Mouse (Mus musculus): ENCODE results near the gene Lrp6. TPM values are rescaled to one million over a fixed set of nuclear protein-coding genes. Genes with fewer than 3 reads are reported as not detected.
A peak's percentile ranks its signal among the peaks of the same experiment; 100 is the strongest.

Lrp6 gene
- total and polyA plus RNA-seq, 3 experiments, result 16.5 to 50.0 (median 48.7) TPM

DNA sequence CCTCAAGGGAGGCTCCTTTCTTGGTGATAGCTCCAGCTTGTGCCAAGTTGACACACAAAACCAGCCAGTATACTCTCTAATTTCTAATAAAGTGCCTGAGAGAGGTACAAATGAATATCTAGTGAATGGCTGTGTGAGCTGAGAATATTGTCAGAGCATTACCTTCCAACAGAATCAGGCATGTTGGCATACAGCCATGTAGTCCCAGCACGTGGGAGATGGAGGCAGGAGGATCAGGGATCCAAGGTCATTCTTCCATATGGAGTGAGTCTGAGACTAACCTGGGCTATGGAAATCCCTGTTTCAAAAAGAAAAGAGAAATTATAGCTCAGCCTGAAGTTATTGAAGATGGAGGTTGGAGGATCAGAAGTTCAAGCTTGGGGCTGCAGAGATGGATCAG is 32.5 kb upstream of the Lrp6 start:
- H3K4me1 ChIP-seq (ENCODE audit: control insufficient read depth, insufficient read depth, low read length), result peaks cover 3% of the 10 kb centered on the region
- no peaks in the 10 kb centered on the region for H3K36me3 ChIP-seq (ENCODE audit: control insufficient read depth, insufficient read depth, low read length)
- intact Hi-C loops (cut with DNase I), result no loop called here
- no peaks in the 10 kb centered on the region for H3K27me3 ChIP-seq (ENCODE audit: control insufficient read depth, insufficient read depth, low read length)
- no peak overlapping the region for H3K27ac ChIP-seq
- DNase-seq, result no peak
- H3K9ac ChIP-seq (ENCODE audit: low read depth, low read length), result no peak overlapping the region
- H3K79me2 ChIP-seq (replicated peaks; ENCODE audit: control insufficient read depth, insufficient read depth, low read length), result no peaks in the 10 kb centered on the region
- no peak overlapping the region for H3K4me3 ChIP-seq
- WGBS, result 53% methylated on average over 1 of the region's 1 CpGs
- TF ChIP-seq CTCF (IDR thresholded peaks at IDR 0.05), result no peak
- no peak for TF ChIP-seq EP300 (IDR thresholded peaks at IDR 0.05; ENCODE audit: insufficient read depth, low read depth, low read length)
- TF ChIP-seq POLR2A (IDR thresholded peaks at IDR 0.05; ENCODE audit: insufficient read depth, low read depth, low read length), result no peak

DNA sequence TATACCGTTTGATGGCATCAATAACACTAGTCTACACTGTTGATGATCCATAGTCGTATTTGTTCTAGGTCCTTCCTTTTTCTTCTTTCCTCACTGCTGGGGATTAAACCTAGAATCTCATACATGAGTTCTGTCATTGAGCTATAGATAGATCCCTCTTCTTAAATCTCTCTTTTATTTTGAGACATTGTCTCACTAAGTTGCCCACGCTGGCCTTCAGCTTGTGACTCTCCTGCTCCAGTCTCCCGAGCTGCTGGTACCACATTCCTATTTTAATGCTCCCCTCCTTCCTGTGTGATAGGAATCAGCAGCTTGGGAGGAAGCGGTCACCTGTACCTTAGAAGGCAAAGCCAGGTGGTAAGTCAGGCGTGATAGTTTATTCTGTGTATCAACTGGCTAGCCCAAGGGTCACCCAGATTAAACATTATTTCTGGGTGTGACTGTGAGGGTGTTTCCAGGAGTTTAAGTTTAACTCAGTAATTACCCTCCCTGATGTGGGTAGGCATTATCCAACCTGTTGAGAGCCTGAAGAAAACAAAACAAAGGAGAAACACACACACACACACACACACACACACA is 31.0 kb upstream of the Lrp6 start:
- no peaks in the 10 kb centered on the region for H3K36me3 ChIP-seq (ENCODE audit: control insufficient read depth, insufficient read depth, low read length)
- no peak overlapping the region for H3K4me3 ChIP-seq
- no peaks in the 10 kb centered on the region for H3K79me2 ChIP-seq (replicated peaks; ENCODE audit: control insufficient read depth, insufficient read depth, low read length)
- intact Hi-C loops (cut with DNase I), result no loop called here
- WGBS, result 89% methylated on average over 6 of the region's 6 CpGs
- no peak for DNase-seq
- H3K27ac ChIP-seq, result no peak overlapping the region
- H3K9ac ChIP-seq (ENCODE audit: low read depth, low read length), result no peak overlapping the region
- no peaks in the 10 kb centered on the region for H3K27me3 ChIP-seq (ENCODE audit: control insufficient read depth, insufficient read depth, low read length)
- TF ChIP-seq CTCF (IDR thresholded peaks at IDR 0.05), result no peak
- TF ChIP-seq POLR2A (IDR thresholded peaks at IDR 0.05; ENCODE audit: insufficient read depth, low read depth, low read length), result no peak
- no peak for TF ChIP-seq EP300 (IDR thresholded peaks at IDR 0.05; ENCODE audit: insufficient read depth, low read depth, low read length)
- H3K4me1 ChIP-seq (ENCODE audit: control insufficient read depth, insufficient read depth, low read length), result peaks cover 3% of the 10 kb centered on the region

DNA sequence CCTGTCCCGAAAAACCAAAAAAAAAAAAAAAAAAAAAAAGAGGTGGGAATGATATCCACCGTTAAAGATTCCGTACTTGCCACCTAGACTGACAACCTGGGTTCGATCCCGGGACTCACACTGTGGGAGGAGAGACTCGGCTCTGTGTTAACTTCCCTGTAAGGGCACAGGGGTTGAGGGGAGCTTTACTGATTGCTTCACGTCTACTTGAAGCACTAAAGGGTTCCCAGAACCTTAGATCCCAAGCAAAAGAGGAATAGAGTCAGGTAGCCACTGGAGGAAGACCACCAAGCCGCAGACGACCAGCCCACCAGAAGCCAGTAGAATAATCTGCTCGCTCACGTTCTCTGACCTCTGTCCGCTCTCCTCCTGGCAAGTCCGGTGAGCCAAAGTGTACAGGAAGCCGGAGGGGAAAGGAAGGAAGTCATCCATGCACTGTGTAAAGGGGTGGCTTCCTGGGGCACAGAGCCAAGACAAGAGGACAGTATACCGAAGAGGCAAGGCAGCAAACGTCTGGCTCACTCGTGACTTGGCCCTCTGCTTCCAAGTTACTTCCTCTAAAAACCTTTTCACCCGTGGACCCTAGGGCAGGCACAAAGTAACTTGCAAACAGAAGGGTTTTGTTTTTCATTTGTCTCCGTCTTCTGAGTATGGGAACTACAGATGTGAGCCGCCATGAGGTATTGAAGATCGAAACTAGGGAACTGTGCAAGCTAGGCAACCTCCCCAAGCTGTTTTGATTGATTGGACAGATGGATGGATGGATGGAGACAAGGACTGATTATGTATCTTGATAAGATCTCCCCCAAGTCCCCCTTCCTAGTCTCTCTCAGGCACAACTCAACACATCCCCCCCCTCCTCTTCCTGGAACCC is 28.0 kb upstream of the Lrp6 start:
- Histone ChIP-seq H3K36me3 (ENCODE audit: control insufficient read depth, insufficient read depth, low read length) (no peaks in the 10 kb centered on the region), H3K4me1 (ENCODE audit: control insufficient read depth, insufficient read depth, low read length) (peaks cover 3% of the 10 kb centered on the region), H3K79me2 (replicated peaks; ENCODE audit: control insufficient read depth, insufficient read depth, low read length) (no peaks in the 10 kb centered on the region), H3K4me3 (peak overlapping the region; percentile 31), H3K27ac (no peak overlapping the region; the same call in 1 of the 2 replicates), H3K27me3 (ENCODE audit: control insufficient read depth, insufficient read depth, low read length) (no peaks in the 10 kb centered on the region), H3K9ac (ENCODE audit: low read depth, low read length) (no peak overlapping the region)
- intact Hi-C loops (cut with DNase I), result loop anchor here (2.0 kb wide), 1 partner anchor 18 kb away; no protein-coding TSS in a partner anchor
- WGBS, result 39% methylated on average over 21 of the region's 21 CpGs
- TF ChIP-seq CTCF (IDR thresholded peaks at IDR 0.05) (no peak), POLR2A (IDR thresholded peaks at IDR 0.05; ENCODE audit: insufficient read depth, low read depth, low read length) (no peak), EP300 (IDR thresholded peaks at IDR 0.05; ENCODE audit: insufficient read depth, low read depth, low read length) (peak; percentile 85)
- DNase-seq, result peak; percentile 72 to 78

DNA sequence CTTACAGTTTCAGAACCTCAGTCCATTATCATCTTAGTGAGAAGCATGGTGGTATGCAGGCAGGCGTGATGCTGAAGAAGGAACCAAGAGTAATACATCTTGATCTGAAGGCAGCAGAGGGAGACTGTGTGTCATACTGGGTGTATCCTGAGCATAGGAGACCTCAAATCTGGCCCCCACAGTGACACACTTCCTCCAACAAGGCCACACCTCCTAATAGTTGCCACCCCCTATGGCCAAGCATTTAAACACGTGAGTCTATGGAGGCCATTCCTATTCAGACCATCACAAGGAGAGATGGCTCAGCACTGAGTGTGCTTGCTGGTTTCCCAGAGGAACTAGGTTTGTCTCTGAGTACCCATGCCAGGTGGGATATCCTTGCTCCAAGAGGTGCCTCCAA is 24.8 kb upstream of the Lrp6 start:
- DNase-seq, result no peak
- no peaks in the 10 kb centered on the region for H3K79me2 ChIP-seq (replicated peaks; ENCODE audit: control insufficient read depth, insufficient read depth, low read length)
- H3K4me3 ChIP-seq, result no peak overlapping the region
- TF ChIP-seq CTCF (IDR thresholded peaks at IDR 0.05) (no peak), POLR2A (IDR thresholded peaks at IDR 0.05; ENCODE audit: insufficient read depth, low read depth, low read length) (no peak), EP300 (IDR thresholded peaks at IDR 0.05; ENCODE audit: insufficient read depth, low read depth, low read length) (no peak)
- H3K36me3 ChIP-seq (ENCODE audit: control insufficient read depth, insufficient read depth, low read length), result no peaks in the 10 kb centered on the region
- intact Hi-C loops (cut with DNase I), result no loop called here
- peaks cover 3% of the 10 kb centered on the region for H3K4me1 ChIP-seq (ENCODE audit: control insufficient read depth, insufficient read depth, low read length)
- H3K27me3 ChIP-seq (ENCODE audit: control insufficient read depth, insufficient read depth, low read length), result 0 out of 2 replicates have a peak, but pooled peaks cover 1% of the 10 kb centered on the region
- no peak overlapping the region for H3K27ac ChIP-seq
- 97% methylated on average over 2 of the region's 2 CpGs for WGBS
- H3K9ac ChIP-seq (ENCODE audit: low read depth, low read length), result no peak overlapping the region

DNA sequence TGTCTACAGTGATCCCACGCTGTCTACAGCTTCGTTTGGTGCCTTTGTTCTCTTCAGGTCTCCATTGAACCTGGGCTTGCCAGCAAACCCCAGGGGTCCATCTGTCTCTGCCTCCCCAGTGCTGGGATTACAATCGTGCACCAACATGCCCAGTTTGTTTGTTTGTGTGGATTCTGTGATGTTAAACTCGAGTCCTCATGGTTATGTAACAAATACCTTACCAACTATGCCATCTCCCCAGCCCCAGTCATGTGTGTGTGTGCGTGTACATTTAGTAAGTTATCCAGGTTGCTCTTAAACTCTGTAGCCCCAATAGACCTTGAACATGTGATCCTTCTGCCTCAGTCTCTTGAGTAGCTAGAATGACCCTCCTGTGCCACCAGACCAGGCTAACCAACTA is 19.5 kb upstream of the Lrp6 start:
- no peaks in the 10 kb centered on the region for H3K79me2 ChIP-seq (replicated peaks; ENCODE audit: control insufficient read depth, insufficient read depth, low read length)
- no peaks in the 10 kb centered on the region for H3K36me3 ChIP-seq (ENCODE audit: control insufficient read depth, insufficient read depth, low read length)
- no peak overlapping the region for H3K9ac ChIP-seq (ENCODE audit: low read depth, low read length)
- H3K4me1 ChIP-seq (ENCODE audit: control insufficient read depth, insufficient read depth, low read length), result no peaks in the 10 kb centered on the region
- DNase-seq, result no peak
- H3K27me3 ChIP-seq (ENCODE audit: control insufficient read depth, insufficient read depth, low read length), result 0 out of 2 replicates have a peak, but pooled peaks cover 1% of the 10 kb centered on the region
- intact Hi-C loops (cut with DNase I), result no loop called here
- H3K4me3 ChIP-seq, result no peak overlapping the region
- TF ChIP-seq CTCF (IDR thresholded peaks at IDR 0.05) (no peak), EP300 (IDR thresholded peaks at IDR 0.05; ENCODE audit: insufficient read depth, low read depth, low read length) (no peak), POLR2A (IDR thresholded peaks at IDR 0.05; ENCODE audit: insufficient read depth, low read depth, low read length) (no peak)
- WGBS, result 91% methylated on average over 5 of the region's 5 CpGs
- H3K27ac ChIP-seq, result no peak overlapping the region

DNA sequence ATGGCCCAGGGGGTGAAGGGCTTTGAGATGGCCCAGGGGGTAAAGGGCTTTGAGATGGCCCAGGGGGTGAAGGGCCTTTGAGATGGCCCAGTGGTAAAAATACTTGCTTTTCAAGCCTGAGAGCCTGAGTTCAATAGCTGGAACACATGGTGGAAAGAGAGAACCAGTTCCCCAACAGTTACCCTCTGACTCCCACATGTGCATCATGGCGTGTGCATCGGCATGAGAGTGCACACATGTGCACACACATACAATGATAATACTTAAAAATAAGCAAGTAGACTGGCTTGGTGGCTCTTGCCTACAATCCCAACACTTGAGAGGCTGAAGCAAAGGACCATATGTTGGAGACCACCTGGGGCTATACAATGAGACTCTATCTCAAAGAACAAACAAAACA is 17.9 kb upstream of the Lrp6 start:
- H3K27me3 ChIP-seq (ENCODE audit: control insufficient read depth, insufficient read depth, low read length), result 0 out of 2 replicates have a peak, but pooled peaks cover 1% of the 10 kb centered on the region
- intact Hi-C loops (cut with DNase I), result no loop called here
- no peaks in the 10 kb centered on the region for H3K79me2 ChIP-seq (replicated peaks; ENCODE audit: control insufficient read depth, insufficient read depth, low read length)
- TF ChIP-seq CTCF (IDR thresholded peaks at IDR 0.05) (no peak), POLR2A (IDR thresholded peaks at IDR 0.05; ENCODE audit: insufficient read depth, low read depth, low read length) (no peak)
- no peak overlapping the region for H3K4me3 ChIP-seq
- no peak for DNase-seq
- no peaks in the 10 kb centered on the region for H3K4me1 ChIP-seq (ENCODE audit: control insufficient read depth, insufficient read depth, low read length)
- WGBS, result 98% methylated on average over 2 of the region's 2 CpGs
- H3K27ac ChIP-seq, result no peak overlapping the region
- H3K36me3 ChIP-seq (ENCODE audit: control insufficient read depth, insufficient read depth, low read length), result no peaks in the 10 kb centered on the region
- no peak overlapping the region for H3K9ac ChIP-seq (ENCODE audit: low read depth, low read length)
